Mouse (Mus musculus): Measurements from ENCODE around the gene Naa25.

- TF ChIP-seq POLR2A (IDR thresholded peaks at IDR 0.05; ENCODE audit: borderline replicate concordance, low read depth, low read length), result no peak
- no peak for TF ChIP-seq CTCF (IDR thresholded peaks at IDR 0.05; ENCODE audit: low read depth, low read length)
Observed at GRCm38 (mm10) chr5:121451644-121452025, 53.9 kb downstream of the Naa25 start, which contains the start of gene Tmem116.
